Mouse (Mus musculus): ENCODE data around the gene Btbd9.

DNA sequence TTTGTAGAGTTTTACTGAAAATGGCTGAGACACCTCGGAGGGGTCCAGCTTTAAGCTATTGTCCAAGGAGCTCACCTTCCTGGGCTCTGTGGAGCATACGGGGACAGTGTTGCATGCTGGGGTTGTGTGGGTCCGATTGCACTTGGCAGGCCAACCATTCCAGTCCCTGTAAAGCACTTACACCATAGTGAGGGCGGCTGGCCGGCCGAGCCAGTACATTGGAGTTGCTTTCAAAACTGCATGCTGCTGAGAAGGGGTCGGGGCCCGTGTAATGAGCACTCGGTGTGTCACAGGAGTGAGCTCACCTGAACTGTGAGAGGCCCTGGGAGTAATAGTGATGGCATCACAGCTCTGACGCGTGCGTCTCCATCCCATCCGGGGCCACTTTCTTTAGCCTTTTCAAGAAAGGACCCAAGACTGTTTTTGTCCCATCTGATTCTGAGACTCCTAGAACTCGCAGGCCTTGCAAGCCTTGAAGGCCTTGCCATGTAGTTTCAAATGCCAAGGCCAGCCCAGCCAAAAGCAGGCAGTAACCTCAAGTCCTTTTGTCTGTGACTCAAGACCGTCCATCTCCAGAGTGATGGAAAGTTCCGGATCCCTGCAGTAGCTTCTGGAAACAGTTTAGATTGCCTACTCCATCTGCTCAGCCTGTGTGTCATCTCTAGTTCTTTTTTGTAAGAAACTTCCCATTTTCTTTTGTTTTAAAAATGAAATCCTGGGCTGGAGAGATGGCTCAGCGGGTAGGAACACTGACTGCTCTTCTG lies 371.0 kb downstream of the Btbd9 start:
- TF ChIP-seq CTCF (IDR thresholded peaks at IDR 0.05; ENCODE audit: control insufficient read depth, insufficient read depth, insufficient read length) (no peak), MYOG (IDR thresholded peaks at IDR 0.05; ENCODE audit: control insufficient read depth, extremely low read depth, insufficient read length) (no peak), USF1 (IDR thresholded peaks at IDR 0.05; ENCODE audit: low read depth) (no peak), CEBPB (IDR thresholded peaks at IDR 0.05; ENCODE audit: low read depth) (no peak), MAX (IDR thresholded peaks at IDR 0.05) (no peak), MYOD1 (IDR thresholded peaks at IDR 0.05; ENCODE audit: control insufficient read depth, insufficient read length, low read depth) (no peak)

Measured in C2C12 (cell line).